Mouse (Mus musculus): ENCODE data around the gene Stxbp4.

- no peak for TF ChIP-seq POLR2A (IDR thresholded peaks at IDR 0.05; ENCODE audit: low read depth, low read length)
- no peak for TF ChIP-seq CTCF (IDR thresholded peaks at IDR 0.05; ENCODE audit: extremely low read depth, insufficient read length, insufficient replicate concordance, low read depth, low read length)
These were observed 195.4 kb downstream of the Stxbp4 start for GRCm38 (mm10) chr11:90442462-90442861.

Data from small intestine, adult 2 months (tissue).